Mouse (Mus musculus): Measurements from ENCODE around the gene Barx1. TPM values are rescaled to one million over a fixed set of nuclear protein-coding genes. Genes with fewer than 3 reads are reported as not detected.

Barx1 gene
- polyA plus RNA-seq, 1 experiment = 1.1 TPM

DNA sequence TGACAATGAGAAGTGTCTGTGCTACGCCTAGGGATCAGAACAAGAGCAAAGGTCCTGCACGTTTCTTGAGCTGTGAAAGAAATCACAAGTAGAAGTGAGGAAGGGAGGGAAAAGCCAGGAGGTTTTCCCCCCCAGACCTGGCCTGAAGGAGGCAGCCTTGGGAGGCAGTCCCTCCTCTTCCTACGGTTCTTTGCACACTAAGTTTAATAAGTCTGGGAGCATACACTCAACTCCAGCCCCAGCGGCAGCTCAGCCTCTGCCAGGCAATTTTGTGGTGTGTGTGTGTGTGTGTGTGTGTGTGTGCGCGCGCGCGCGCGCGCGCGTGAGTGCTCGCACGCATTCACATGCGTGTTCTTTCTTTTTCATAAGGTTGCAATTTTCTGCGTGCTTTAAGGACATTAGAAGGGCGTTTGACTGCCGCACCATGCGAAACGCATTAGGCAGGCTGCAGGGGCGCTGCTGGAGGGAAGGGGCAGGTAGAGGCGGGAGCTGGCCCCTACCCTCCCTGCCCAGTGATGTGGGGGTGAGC is 9.6 kb downstream of the Barx1 start:
- TF ChIP-seq CTCF (IDR thresholded peaks at IDR 0.05; ENCODE audit: borderline replicate concordance, control insufficient read depth, extremely low read depth, insufficient read depth, low read length, poor library complexity) = no peak
- TF ChIP-seq POLR2A (IDR thresholded peaks at IDR 0.05; ENCODE audit: control insufficient read depth, extremely low read depth, insufficient read depth, low read length, poor library complexity) = no peak
- peaks cover 24% of the 10 kb centered on the region for H3K27me3 ChIP-seq (ENCODE audit: control insufficient read depth, insufficient read depth, low read length)
- no peak for DNase-seq
- WGBS = 5% methylated on average over 24 of the region's 24 CpGs
- no peak overlapping the region for H3K27ac ChIP-seq (ENCODE audit: control insufficient read depth, insufficient read depth, low read length)
- peaks cover 10% of the 10 kb centered on the region for H3K4me1 ChIP-seq (replicated peaks; ENCODE audit: control insufficient read depth, insufficient read depth, low read length)
- no peak overlapping the region for H3K4me3 ChIP-seq (ENCODE audit: control insufficient read depth, insufficient read depth, low read length)
- H3K36me3 ChIP-seq (ENCODE audit: control insufficient read depth, insufficient read depth, low read length) = no peaks in the 10 kb centered on the region

DNA sequence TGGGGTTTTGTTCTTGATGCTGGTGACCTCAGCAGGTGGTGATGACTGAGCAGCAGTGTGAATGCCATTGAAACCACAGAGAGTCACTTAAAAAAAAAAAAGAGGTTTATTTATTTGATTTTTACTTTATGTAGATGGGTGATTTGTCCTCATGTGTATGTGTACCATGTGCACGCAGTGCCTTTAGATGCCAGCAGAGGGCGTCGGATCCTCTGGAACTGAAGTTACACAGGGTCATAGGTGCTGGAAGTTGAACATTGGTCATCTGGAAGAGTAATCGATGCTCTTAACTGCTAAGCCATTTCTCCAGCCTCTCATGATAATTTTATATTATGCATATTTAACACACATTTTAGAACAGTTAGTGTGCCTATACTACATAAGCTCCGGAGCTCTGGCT is 11.8 kb downstream of the Barx1 start:
- H3K27me3 ChIP-seq (ENCODE audit: control insufficient read depth, insufficient read depth, low read length) = peaks cover 10% of the 10 kb centered on the region
- WGBS = 88% methylated on average over 5 of the region's 5 CpGs
- H3K4me3 ChIP-seq (ENCODE audit: control insufficient read depth, insufficient read depth, low read length) = no peak overlapping the region
- 0 out of 2 replicates have a peak, but pooled peaks cover 4% of the 10 kb centered on the region for H3K4me1 ChIP-seq (replicated peaks; ENCODE audit: control insufficient read depth, insufficient read depth, low read length)
- H3K36me3 ChIP-seq (ENCODE audit: control insufficient read depth, insufficient read depth, low read length) = no peaks in the 10 kb centered on the region
- no peak overlapping the region for H3K27ac ChIP-seq (ENCODE audit: control insufficient read depth, insufficient read depth, low read length)
- DNase-seq = no peak
- TF ChIP-seq POLR2A (IDR thresholded peaks at IDR 0.05; ENCODE audit: control insufficient read depth, extremely low read depth, insufficient read depth, low read length, poor library complexity) (no peak), CTCF (IDR thresholded peaks at IDR 0.05; ENCODE audit: borderline replicate concordance, control insufficient read depth, extremely low read depth, insufficient read depth, low read length, poor library complexity) (no peak)

DNA sequence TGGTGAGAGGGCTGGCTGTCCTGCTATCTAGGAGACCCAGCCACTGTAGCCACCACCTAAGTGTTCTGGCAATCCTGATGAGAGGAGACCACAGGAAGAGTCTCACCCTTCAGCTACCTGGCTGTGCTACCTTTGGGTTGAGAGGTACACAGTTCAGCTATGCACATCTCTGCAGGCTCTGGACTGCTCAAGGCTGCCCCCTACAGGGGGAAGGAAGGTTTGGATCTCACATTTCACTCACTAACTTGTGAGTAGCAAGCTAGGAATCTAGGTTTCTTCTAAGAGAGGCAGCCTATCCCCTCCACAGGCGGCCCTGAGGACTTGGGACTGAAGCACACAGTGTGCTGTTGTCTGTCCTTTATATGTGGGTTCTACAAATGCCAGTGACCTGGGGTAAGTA is 16.6 kb downstream of the Barx1 start:
- no peaks in the 10 kb centered on the region for H3K4me1 ChIP-seq (replicated peaks; ENCODE audit: control insufficient read depth, insufficient read depth, low read length)
- TF ChIP-seq POLR2A (IDR thresholded peaks at IDR 0.05; ENCODE audit: control insufficient read depth, extremely low read depth, insufficient read depth, low read length, poor library complexity) = no peak
- no peak for TF ChIP-seq CTCF (IDR thresholded peaks at IDR 0.05; ENCODE audit: borderline replicate concordance, control insufficient read depth, extremely low read depth, insufficient read depth, low read length, poor library complexity)
- H3K4me3 ChIP-seq (ENCODE audit: control insufficient read depth, insufficient read depth, low read length) = no peak overlapping the region
- DNase-seq = peak; percentile 30
- no peaks in the 10 kb centered on the region for H3K36me3 ChIP-seq (ENCODE audit: control insufficient read depth, insufficient read depth, low read length)
- WGBS = 70% methylated on average over 1 of the region's 1 CpGs
- H3K27me3 ChIP-seq (ENCODE audit: control insufficient read depth, insufficient read depth, low read length) = no peaks in the 10 kb centered on the region; the same call in 1 of the 2 replicates
- no peak overlapping the region for H3K27ac ChIP-seq (ENCODE audit: control insufficient read depth, insufficient read depth, low read length)

DNA sequence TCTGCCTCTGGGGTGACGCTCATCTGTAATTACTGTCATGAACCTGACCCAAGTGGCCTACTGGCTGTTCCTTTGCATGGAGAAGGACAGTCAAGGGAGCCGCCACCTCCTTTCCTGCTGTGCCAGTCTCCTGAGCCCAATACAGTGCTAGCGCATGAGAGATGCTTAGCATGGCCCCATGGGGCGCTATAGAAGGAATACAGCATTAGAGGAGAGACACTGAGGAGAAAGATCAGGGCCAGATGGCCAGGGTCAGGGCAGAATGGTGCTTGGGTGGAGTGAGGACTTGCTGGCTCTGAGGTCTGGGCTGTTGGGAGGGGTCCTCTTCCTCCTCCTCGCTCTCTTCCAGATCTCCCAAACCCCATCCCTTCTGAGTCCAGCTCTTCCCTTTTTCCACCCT is 23.9 kb downstream of the Barx1 start:
- no peaks in the 10 kb centered on the region for H3K36me3 ChIP-seq (ENCODE audit: control insufficient read depth, insufficient read depth, low read length)
- H3K4me3 ChIP-seq (ENCODE audit: control insufficient read depth, insufficient read depth, low read length) = no peak overlapping the region
- no peaks in the 10 kb centered on the region for H3K4me1 ChIP-seq (replicated peaks; ENCODE audit: control insufficient read depth, insufficient read depth, low read length)
- TF ChIP-seq CTCF (IDR thresholded peaks at IDR 0.05; ENCODE audit: borderline replicate concordance, control insufficient read depth, extremely low read depth, insufficient read depth, low read length, poor library complexity) (no peak), POLR2A (IDR thresholded peaks at IDR 0.05; ENCODE audit: control insufficient read depth, extremely low read depth, insufficient read depth, low read length, poor library complexity) (no peak)
- WGBS = 82% methylated on average over 5 of the region's 5 CpGs
- no peaks in the 10 kb centered on the region; the same call in 1 of the 2 replicates for H3K27me3 ChIP-seq (ENCODE audit: control insufficient read depth, insufficient read depth, low read length)
- no peak overlapping the region for H3K27ac ChIP-seq (ENCODE audit: control insufficient read depth, insufficient read depth, low read length)
- no peak for DNase-seq

DNA sequence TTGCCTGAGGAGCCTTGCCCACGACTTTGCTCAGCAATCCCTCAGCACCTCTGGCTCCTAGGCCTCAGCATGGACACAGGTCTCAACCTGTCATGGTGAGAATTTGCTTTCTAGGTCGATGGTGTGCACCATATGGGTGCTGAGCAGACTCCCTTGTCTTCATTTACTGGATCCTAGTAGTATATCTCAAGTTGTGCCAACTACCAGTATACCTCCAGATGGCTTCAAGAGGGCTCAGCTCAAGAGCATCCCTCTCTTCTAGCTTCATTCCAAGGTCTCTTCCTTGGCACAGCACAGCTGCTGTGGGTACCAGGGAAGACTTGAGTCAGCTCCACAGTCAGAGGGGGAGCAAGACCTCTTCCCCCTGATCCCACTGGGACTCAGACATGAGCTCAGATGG is 29.2 kb downstream of the Barx1 start:
- WGBS = 37% methylated on average over 2 of the region's 2 CpGs
- TF ChIP-seq POLR2A (IDR thresholded peaks at IDR 0.05; ENCODE audit: control insufficient read depth, extremely low read depth, insufficient read depth, low read length, poor library complexity) (no peak), CTCF (IDR thresholded peaks at IDR 0.05; ENCODE audit: borderline replicate concordance, control insufficient read depth, extremely low read depth, insufficient read depth, low read length, poor library complexity) (no peak)
- Histone ChIP-seq H3K36me3 (ENCODE audit: control insufficient read depth, insufficient read depth, low read length) (no peaks in the 10 kb centered on the region), H3K27me3 (ENCODE audit: control insufficient read depth, insufficient read depth, low read length) (no peaks in the 10 kb centered on the region; the same call in 1 of the 2 replicates), H3K4me3 (ENCODE audit: control insufficient read depth, insufficient read depth, low read length) (no peak overlapping the region), H3K4me1 (replicated peaks; ENCODE audit: control insufficient read depth, insufficient read depth, low read length) (no peaks in the 10 kb centered on the region), H3K27ac (ENCODE audit: control insufficient read depth, insufficient read depth, low read length) (no peak overlapping the region)
- DNase-seq = no peak

DNA sequence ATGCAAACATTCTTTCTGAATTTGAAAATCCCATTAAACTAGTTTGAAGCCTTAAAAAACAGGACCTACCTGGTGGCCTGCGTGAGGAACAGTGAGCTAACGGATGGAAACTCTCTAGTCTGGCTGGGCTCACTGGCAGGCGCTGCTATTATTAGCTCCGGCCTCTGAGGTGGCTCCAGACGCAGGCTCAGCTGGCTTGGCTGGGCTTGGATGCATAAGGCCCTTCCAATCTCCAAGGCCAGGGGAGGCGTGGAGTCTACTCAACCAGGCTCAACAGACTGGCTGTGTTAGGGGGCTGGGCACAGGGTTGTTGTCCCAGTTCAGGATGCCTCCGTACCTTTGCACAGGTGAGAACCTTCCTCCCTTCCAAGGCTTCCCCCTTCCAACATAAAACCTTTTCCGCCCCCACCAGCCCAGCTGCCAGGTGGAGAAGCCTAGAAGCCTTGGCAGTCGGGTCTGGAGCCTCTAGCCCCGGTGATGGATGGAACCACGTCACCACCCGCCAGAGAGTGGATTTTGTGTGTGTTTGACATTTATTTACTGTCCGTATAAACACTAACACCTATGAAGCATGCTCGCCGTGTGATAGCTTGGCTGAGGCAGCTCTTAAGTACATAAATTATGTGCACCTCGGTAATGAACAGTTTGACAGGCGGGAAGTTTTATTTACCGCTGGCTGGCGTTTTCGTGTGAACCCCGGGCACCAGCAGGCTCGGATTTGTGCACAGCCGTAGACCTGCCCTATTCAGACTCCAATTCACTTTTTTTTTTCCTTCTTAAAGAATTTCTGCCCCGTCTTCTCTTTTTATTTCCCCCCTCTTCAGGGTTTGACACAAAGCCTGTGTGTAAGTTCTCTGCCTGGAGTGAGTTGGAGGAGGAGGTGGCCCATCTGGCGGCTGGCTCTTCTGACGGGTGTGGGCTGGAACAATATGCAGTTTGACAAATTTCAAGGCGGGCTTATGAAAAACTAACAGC is 31.6 kb downstream of the Barx1 start:
- DNase-seq = no peak
- Histone ChIP-seq H3K27ac (ENCODE audit: control insufficient read depth, insufficient read depth, low read length) (no peak overlapping the region), H3K4me1 (replicated peaks; ENCODE audit: control insufficient read depth, insufficient read depth, low read length) (no peaks in the 10 kb centered on the region)

More for the DNA sequence above, 31.6 kb downstream of the Barx1 start:
- Histone ChIP-seq H3K27me3 (ENCODE audit: control insufficient read depth, insufficient read depth, low read length) (no peaks in the 10 kb centered on the region; the same call in 1 of the 2 replicates), H3K4me3 (ENCODE audit: control insufficient read depth, insufficient read depth, low read length) (no peak overlapping the region), H3K36me3 (ENCODE audit: control insufficient read depth, insufficient read depth, low read length) (no peaks in the 10 kb centered on the region)
- TF ChIP-seq POLR2A (IDR thresholded peaks at IDR 0.05; ENCODE audit: control insufficient read depth, extremely low read depth, insufficient read depth, low read length, poor library complexity) (no peak), CTCF (IDR thresholded peaks at IDR 0.05; ENCODE audit: borderline replicate concordance, control insufficient read depth, extremely low read depth, insufficient read depth, low read length, poor library complexity) (no peak)
- 79% methylated on average over 27 of the region's 27 CpGs for WGBS
